Mouse (Mus musculus) layer of hippocampus, postnatal 14 days (tissue): ENCODE data around the gene Itpk1. TPM values are rescaled to one million over a fixed set of nuclear protein-coding genes. Genes with fewer than 3 reads are reported as not detected.

Experiments
- DNase-seq, 2 experiments: peaks; one replicate each; pipeline ENCODE4 v3.0.0; 2021 to 2022; ENCODE audit warnings: low spot score in 2 of 2, mixed read lengths in 1 of 2
- total RNA-seq, 2 experiments: library from RNA; stranded (reverse); gene quantifications; 2 replicates each; pipeline ENCODE4 v1.2.3; 2021

Itpk1 gene
- total RNA-seq, 2 experiments from 2014 or later, result 57.8 to 67.6 TPM

- DNase-seq, result no peak
These were observed 76.5 kb downstream of the Itpk1 start for GRCm38 (mm10) chr12:102628221-102628620.

- no peak for DNase-seq
These were observed 77.2 kb downstream of the Itpk1 start for GRCm38 (mm10) chr12:102627545-102627944.

GRCm38 (mm10) chr12:102626841-102627240 is 77.9 kb downstream of the Itpk1 start:
- DNase-seq, result no peak

DNA sequence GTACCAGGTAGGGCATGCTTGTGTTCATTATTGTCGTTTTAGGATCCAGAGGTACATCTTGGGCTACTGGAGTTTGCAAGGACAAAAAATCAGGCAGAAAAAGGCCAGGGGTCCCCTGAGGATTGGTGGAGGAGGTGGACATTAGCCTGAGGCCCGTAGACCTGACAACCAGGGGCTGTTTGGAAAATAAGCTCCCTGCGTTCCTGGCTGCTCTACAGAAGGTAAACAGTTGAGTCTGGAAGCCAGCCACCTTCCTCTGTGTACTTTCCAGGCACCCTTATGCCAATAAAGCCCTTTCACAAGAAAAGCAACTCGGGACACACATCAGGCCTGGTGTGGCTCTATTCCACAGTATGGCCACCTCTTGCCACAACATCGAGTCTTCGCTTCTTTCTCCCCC is 79.0 kb downstream of the Itpk1 start:
- DNase-seq, result no peak

DNA sequence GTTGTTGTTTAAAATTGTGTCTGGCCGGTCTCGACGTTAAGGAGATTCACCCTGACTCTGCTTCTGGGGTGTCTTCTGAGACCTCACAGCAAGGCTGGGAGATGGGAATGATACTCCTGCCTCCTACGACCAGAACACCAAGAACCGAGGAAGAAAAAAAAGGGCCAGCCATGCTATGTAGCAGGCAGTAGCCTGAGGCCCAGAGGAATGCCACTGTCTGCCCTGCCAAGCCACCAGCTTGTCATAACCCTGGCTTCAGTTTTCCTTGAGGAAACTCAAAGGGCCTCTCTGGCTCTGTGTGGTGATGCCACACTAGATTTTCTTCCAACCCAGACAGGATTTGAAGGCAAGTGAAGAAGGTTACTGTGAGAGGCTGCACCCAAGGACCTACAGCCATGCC is 79.6 kb downstream of the Itpk1 start:
- DNase-seq, result no peak

DNA sequence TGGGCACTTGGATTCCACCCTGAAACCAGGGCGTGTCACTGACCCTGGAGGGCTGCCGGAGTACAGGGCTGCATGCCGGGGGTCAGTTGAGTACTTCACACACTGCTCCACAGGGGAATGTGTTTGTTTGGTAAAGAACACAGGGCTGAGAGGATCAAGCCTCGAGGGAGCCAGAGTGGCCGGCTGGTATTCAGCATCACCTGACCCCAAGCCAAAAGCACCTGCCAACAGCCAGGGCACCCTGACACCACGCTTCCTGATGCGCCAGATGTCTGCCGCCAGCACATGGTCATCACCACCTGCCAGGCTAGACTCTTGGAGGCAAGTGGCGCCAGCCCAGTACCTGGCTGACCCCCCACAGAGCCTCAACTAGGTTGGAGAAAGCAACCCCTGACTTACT is 80.9 kb downstream of the Itpk1 start:
- no peak for DNase-seq

- DNase-seq, result no peak
These were observed 82.4 kb downstream of the Itpk1 start for GRCm38 (mm10) chr12:102622302-102622842.

DNA sequence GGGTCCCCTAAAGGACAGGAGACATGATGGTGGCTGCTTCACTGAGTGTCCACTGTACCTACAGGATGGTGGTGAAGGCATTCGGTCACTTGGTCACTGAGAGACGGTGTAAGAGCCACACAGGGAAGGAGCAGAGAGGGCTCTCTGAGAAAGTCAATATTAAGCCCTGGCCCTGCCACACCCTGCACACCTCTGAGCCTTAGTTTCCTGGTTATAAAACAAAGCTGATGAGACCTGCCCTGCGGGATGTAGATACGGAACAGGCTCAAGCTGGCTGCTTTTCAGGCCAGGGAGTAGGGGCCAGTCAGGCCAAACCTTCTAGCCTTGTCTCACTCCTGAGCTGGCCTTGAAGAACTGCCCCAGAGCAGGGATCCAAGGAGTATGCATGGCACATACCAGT is 82.9 kb downstream of the Itpk1 start:
- no peak for DNase-seq

- no peak for DNase-seq
These were observed 83.5 kb downstream of the Itpk1 start for GRCm38 (mm10) chr12:102621205-102621604.

DNA sequence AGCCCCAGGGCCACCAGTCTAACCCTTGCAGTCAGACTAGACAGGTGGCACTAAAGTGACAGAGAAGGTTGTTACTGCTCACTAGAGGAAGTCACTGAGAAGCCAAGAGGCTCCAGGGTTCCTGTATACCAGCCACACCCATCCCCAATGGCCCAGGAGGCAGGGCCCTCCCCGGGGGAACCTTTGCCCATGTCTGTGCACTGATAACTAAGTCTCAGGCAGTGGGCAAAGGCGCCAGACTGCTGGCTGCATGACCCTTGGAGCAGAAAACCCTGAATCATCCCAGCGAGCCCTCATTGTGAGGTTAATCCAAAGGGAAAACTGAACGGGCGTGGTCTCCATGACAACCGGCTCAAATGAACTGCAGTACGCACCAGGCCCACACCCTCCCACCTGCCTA is 84.8 kb downstream of the Itpk1 start:
- DNase-seq, result no peak

GRCm38 (mm10) chr12:102618085-102618484 is 86.6 kb downstream of the Itpk1 start:
- no peak for DNase-seq

DNA sequence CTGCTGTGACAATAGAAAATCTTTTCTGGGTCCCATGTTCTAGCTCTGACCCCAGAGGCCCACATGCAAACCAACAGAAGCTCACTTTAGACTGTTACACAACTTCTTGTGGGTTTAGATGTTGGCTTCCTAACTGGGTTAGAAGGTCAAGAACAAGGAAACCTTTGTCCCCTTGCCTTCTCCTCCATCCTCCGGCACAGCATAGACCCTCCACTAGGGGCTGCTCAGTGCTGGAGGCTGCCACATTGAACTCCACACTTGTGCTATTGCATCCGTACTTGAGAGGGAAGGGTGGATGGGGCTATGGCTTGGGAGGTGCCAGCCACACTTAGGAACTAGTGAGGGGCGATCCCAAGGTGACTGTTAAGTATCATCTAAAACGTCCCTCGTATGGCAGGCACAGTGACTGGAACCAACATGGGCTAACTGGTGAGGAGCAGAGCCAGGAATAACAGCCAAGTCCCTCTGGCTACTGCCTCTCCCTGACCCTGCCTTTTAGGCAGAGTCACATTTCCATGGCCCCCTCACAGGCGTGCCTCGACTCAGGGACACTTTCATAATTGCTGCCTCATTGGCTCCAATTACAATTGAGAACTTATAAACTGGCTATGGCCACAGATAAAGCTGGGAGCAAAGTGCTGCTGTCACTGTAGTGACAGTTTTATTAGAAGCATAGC is 87.7 kb downstream of the Itpk1 start:
- no peak for DNase-seq

DNA sequence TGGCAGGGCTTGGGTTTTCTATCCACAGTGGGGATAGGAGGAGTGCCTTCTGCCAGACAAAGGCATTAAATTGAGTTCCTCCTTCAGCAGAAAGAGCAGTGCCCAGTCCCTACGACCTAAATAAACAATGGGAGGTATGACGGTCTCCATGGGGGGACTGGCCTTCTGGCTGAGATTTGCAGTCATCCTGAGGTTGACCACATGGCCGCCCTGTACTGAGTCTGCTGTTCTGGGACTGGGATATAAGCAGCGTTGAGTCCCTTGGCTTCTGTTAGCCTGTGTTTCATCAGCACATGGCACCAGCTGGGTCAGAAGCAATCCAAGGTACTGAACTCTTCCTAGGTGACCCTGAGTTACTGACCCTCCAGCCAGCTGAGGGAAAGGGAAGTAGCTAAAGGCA is 88.5 kb downstream of the Itpk1 start:
- DNase-seq, result no peak

DNA sequence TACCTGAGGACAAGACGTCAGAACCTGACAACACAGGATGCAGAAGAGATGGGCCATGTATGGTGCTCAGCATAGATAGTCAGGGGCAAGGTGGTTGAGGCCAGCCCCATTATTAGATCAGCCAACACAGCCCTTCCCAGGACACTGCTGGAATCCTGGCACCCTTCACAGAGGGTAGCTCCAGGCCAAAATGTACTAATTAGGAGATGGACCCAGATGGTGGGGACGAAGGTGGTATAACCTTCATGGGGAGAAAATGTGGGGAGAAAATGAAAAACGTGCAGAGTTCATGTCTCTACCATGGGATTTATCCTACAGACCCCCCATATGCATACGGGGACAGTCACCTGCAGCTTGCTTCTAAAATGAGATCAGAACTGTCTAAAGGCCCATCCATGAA is 91.3 kb downstream of the Itpk1 start:
- DNase-seq, result no peak

DNA sequence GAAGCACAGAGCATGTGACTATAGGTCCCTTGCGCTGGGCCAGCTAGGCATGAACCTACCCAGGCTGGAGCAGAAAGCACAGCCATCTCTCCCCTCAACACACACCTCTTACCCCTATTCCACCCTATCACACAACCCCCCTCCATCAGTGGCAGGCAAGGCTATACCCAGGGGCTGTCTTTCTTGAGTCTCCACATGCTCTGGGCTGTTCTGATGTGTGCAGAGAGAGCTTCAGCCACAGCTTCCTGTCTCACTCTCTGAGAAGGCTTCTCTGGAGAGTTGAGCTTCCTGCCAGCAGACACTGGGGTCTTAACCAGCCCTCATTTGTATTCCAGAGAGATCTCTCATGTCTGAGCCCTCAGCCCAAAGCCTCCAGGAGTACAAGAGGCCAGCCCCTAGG is 92.3 kb downstream of the Itpk1 start:
- no peak for DNase-seq

- no peak for DNase-seq
These were observed 93.8 kb downstream of the Itpk1 start for GRCm38 (mm10) chr12:102610927-102611326.

GRCm38 (mm10) chr12:102607808-102608517 is 96.8 kb downstream of the Itpk1 start:
- DNase-seq, result no peak

DNA sequence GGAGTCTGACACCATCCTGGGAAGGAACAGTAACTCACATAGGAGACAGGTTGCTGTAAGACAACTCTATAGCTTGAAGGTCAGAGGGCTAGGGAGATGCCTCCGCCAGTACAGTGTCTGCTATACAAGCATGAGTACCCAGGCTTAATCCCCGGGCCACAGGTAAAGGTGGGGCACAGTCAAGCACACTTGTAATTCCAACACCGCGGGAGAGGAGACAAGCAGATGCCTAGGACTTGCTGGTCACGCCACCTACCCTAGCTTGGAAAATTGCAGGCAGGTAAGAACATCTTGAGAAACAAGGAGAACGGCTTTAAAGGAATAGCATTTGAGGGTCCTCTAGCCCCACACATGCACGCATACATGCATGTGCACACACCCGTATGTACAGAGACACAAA is 97.7 kb downstream of the Itpk1 start:
- no peak for DNase-seq

- no peak for DNase-seq
These were observed 99.1 kb downstream of the Itpk1 start for GRCm38 (mm10) chr12:102605607-102606006.

- no peak for DNase-seq
These were observed 102.3 kb downstream of the Itpk1 start for GRCm38 (mm10) chr12:102602255-102603041.

DNA sequence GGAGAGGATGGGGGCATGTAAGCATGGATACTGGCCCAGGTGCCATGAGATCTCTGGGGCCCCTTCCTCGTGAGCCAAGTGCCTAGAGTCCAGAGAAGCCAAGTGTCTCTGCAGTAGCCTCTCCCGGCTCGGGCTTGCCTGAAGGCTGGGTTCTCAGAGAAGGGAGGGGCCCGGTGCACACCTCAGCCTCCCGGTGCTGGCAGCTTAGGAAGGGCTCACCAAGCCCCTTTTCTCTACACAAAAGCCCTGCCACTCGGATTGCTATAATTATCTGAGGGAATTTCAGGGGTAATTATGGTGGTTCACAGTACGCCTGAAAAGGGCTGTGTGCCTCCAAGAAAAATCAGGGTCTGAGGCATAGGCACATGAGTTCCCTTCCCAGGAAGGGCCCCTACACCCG is 102.9 kb downstream of the Itpk1 start:
- no peak for DNase-seq

GRCm38 (mm10) chr12:102600345-102600744 is 104.4 kb downstream of the Itpk1 start:
- DNase-seq, result no peak
